Mouse (Mus musculus): Measurements from ENCODE around the gene Brms1. TPM values are rescaled to one million over a fixed set of nuclear protein-coding genes. Genes with fewer than 3 reads are reported as not detected.

The Brms1 gene
- polyA plus RNA-seq, 1 experiment from 2014 or later: 22.6 TPM

DNA sequence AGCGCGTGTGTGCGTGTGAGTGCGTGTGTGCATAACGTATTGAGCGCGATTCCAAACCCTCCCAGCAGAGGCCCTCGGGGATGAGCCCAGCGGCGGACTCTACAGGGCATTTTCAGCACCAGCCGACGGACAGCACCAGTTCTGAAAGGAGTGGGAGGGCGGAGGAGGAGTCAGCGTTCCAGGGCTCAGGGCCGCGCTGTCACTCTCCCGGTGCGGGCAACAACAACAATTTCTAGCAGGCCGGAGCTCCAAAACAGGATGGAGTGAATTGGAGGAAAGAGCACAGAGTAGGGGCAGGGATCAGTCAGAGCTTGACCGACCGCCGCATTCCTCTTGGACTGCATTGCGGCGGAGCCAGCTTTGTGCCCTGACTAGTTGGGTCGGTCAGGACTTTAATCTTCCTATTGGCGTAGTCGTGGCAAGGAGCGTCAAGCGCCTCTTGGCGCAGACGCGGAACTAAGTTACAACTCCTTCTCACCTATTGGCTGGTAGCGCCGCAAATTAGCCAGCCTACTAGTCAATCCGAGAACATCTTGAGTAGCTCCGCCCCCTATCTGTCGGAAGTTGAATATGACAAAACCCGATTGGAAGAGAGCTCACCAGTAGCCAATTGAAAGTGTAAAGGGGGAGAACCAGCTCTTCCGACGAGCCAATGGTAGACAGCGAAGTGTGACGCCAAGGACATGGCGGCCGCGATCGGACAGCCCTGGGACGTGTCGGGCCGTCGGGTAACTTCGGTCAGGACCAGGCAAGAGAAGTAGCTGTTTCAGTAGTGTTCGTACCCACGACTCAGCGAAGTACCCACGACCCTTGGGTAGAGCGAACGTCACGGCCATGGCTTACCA lies 47.0 kb downstream of the Brms1 start, which contains the start of gene Yif1a:
Gene Yif1a, plus strand, starts transcription at position 655 of the 845 bp plus-strand sequence.
- under 1% methylated on average over 58 of the region's 58 CpGs for WGBS (ENCODE audit: insufficient replicate concordance)
- TF ChIP-seq EP300 (IDR thresholded peaks at IDR 0.05; ENCODE audit: low read depth): peak; percentile 42; the same call in 1 of the 2 replicates
- TF ChIP-seq CTCF (IDR thresholded peaks at IDR 0.05; ENCODE audit: low read depth): peak; percentile 65
- Histone ChIP-seq H3K27ac (ENCODE audit: low read depth) (peak within 1 kb of the TSS; percentile 89), H3K9me3 (ENCODE audit: low read length) (no peaks in the 10 kb centered on the region), H3K27me3 (ENCODE audit: insufficient read depth, low read length) (peaks cover 33% of the 10 kb centered on the region), H3K4me2 (ENCODE audit: low read depth, low read length) (peak within 1 kb of the TSS; percentile 97), H3K4me1 (ENCODE audit: insufficient read depth) (peaks cover 25% of the 10 kb centered on the region), H3K4me3 (ENCODE audit: low read depth, low read length) (peak within 1 kb of the TSS; percentile 85), H3K36me3 (replicated peaks; ENCODE audit: insufficient read depth, low read length) (peaks cover 8% of the 10 kb centered on the region), H3K9ac (replicated peaks) (peak within 1 kb of the TSS; percentile 79)
- ATAC-seq: peak; percentile 90
- DNase-seq: peak; percentile 95

DNA sequence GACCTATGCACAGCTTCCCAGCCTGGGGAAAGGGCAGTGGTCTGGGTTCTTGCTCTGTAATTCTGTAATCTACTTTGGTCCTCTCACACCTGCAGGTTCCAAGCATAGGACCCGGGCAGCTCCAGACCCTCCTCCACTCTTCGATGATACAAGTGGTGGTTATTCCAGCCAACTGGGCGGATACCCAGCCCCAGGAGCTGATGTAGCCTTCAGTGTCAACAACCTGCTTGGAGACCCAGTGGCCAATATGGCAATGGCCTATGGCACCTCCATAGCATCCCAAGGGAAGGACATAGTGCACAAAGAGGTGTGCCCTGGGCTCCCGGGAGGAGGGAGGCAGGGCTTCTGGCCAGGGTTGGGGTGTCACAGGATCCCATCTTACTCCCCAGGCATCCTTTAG lies 48.2 kb downstream of the Brms1 start:
- no peak for DNase-seq
- Histone ChIP-seq H3K9me3 (ENCODE audit: low read length) (no peaks in the 10 kb centered on the region), H3K4me3 (ENCODE audit: low read depth, low read length) (peak overlapping the region; percentile 85), H3K4me1 (ENCODE audit: insufficient read depth) (peaks cover 25% of the 10 kb centered on the region), H3K4me2 (ENCODE audit: low read depth, low read length) (peak overlapping the region; percentile 97), H3K27ac (ENCODE audit: low read depth) (no peak overlapping the region), H3K36me3 (replicated peaks; ENCODE audit: insufficient read depth, low read length) (peaks cover 8% of the 10 kb centered on the region), H3K27me3 (ENCODE audit: insufficient read depth, low read length) (peaks cover 20% of the 10 kb centered on the region), H3K9ac (replicated peaks) (peak overlapping the region; percentile 79; the same call in 1 of the 2 replicates)
- WGBS (ENCODE audit: insufficient replicate concordance): 81% methylated on average over 4 of the region's 4 CpGs
- no peak for TF ChIP-seq EP300 (IDR thresholded peaks at IDR 0.05; ENCODE audit: low read depth)
- no peak for TF ChIP-seq CTCF (IDR thresholded peaks at IDR 0.05; ENCODE audit: low read depth)
- no peak for ATAC-seq

DNA sequence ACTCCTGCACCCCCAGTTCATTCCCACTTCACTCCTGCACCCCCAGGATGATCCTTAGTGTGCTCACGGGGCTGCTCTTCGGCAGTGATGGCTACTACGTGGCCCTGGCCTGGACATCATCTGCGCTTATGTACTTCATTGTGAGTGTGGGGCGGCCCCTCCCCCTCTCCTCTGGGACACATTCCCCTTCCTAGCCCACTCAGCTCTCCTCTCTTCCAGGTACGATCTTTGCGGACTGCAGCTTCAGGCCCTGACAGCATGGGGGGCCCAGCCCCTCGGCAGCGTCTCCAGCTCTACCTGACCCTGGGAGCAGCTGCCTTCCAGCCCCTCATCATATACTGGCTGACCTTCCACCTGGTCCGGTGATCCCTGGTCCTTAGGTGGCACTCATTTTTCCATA lies 50.9 kb downstream of the Brms1 start:
- WGBS (ENCODE audit: insufficient replicate concordance): 84% methylated on average over 10 of the region's 10 CpGs
- TF ChIP-seq CTCF (IDR thresholded peaks at IDR 0.05; ENCODE audit: low read depth) (no peak), EP300 (IDR thresholded peaks at IDR 0.05; ENCODE audit: low read depth) (no peak)
- H3K4me3 ChIP-seq (ENCODE audit: low read depth, low read length): no peak overlapping the region
- H3K27ac ChIP-seq (ENCODE audit: low read depth): no peak overlapping the region
- H3K4me1 ChIP-seq (ENCODE audit: insufficient read depth): peaks cover 17% of the 10 kb centered on the region
- peaks cover 8% of the 10 kb centered on the region for H3K36me3 ChIP-seq (replicated peaks; ENCODE audit: insufficient read depth, low read length)
- H3K27me3 ChIP-seq (ENCODE audit: insufficient read depth, low read length): peaks cover 13% of the 10 kb centered on the region
- H3K9ac ChIP-seq (replicated peaks): no peak overlapping the region
- no peak for ATAC-seq
- no peak for DNase-seq
- no peaks in the 10 kb centered on the region for H3K9me3 ChIP-seq (ENCODE audit: low read length)
- no peak overlapping the region for H3K4me2 ChIP-seq (ENCODE audit: low read depth, low read length)

DNA sequence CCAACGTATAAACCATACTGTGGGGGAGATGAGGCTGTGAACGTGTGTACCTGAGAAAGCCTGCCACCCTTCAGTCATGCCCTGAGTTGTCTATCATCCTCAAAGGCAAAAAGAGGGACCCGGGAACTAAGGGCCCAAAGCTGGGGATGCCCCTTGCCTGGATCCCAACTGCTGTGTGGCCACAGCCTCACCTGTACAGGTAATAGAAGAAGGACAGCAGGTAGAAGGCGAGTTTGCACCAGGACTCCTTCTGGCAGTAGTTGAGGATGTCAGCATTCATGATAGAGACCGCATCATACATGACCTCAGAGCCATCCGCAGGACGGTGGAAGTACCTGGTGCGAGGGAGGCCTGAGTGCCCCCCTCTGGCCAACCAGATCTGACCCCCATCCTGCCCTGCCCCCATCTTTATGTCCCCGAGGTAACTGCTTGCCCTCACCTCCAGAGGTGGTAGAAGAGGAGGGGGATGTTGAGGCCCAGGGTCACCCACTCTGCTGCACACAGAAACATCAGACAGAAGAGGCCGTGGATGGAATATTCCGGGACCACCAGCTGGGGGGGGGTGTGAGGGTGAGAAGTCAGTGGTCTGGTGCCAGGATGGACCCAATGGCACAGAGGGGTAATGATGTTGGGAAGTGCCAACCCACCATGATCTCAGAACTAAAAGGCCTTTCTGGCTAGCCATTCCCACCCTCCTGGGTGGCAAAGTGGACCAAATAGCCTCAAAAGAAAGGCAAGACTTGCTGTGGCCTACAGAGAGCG lies 52.5 kb downstream of the Brms1 start:
- peaks cover 22% of the 10 kb centered on the region for H3K27me3 ChIP-seq (ENCODE audit: insufficient read depth, low read length)
- no peak overlapping the region for H3K27ac ChIP-seq (ENCODE audit: low read depth)
- H3K9ac ChIP-seq (replicated peaks): no peak overlapping the region
- H3K36me3 ChIP-seq (replicated peaks; ENCODE audit: insufficient read depth, low read length): peaks cover 8% of the 10 kb centered on the region
- ATAC-seq (no peak), DNase-seq (peak; percentile 12)
- no peak for TF ChIP-seq CTCF (IDR thresholded peaks at IDR 0.05; ENCODE audit: low read depth)
- no peak for TF ChIP-seq EP300 (IDR thresholded peaks at IDR 0.05; ENCODE audit: low read depth)
- 72% methylated on average over 12 of the region's 12 CpGs for WGBS (ENCODE audit: insufficient replicate concordance)
- H3K4me3 ChIP-seq (ENCODE audit: low read depth, low read length): no peak overlapping the region
- H3K9me3 ChIP-seq (ENCODE audit: low read length): no peaks in the 10 kb centered on the region
- no peak overlapping the region for H3K4me2 ChIP-seq (ENCODE audit: low read depth, low read length)
- peaks cover 16% of the 10 kb centered on the region for H3K4me1 ChIP-seq (ENCODE audit: insufficient read depth)

DNA sequence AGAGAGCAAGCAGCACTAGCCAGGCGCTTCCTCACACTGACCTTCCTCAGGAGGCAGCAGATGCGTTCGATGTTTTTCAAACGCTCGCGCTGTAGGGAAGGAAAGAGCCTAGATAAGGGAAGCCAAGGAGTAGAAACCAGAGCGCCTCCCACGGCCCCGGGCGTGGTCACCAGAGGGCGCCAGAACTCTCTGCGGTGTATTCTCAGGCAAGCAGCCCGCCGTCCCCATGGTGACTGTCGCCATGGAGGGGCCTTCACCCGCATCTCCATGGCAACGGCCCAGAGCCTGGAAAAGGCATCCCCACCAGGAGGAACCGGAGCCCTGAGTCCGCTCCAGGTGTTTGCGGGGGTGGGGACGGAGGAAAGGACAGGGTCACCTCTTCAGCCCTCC lies 53.1 kb downstream of the Brms1 start:
- TF ChIP-seq EP300 (IDR thresholded peaks at IDR 0.05; ENCODE audit: low read depth) (no peak), CTCF (IDR thresholded peaks at IDR 0.05; ENCODE audit: low read depth) (peak; percentile 93)
- H3K9me3 ChIP-seq (ENCODE audit: low read length): no peaks in the 10 kb centered on the region
- ATAC-seq: peak; percentile 67
- H3K36me3 ChIP-seq (replicated peaks; ENCODE audit: insufficient read depth, low read length): peaks cover 10% of the 10 kb centered on the region
- no peak overlapping the region for H3K27ac ChIP-seq (ENCODE audit: low read depth)
- DNase-seq: peak; percentile 94
- H3K4me1 ChIP-seq (ENCODE audit: insufficient read depth): peaks cover 13% of the 10 kb centered on the region
- no peak overlapping the region for H3K9ac ChIP-seq (replicated peaks)
- under 1% methylated on average over 21 of the region's 21 CpGs for WGBS (ENCODE audit: insufficient replicate concordance)
- no peak overlapping the region for H3K4me3 ChIP-seq (ENCODE audit: low read depth, low read length)
- no peak overlapping the region for H3K4me2 ChIP-seq (ENCODE audit: low read depth, low read length)
- H3K27me3 ChIP-seq (ENCODE audit: insufficient read depth, low read length): peaks cover 22% of the 10 kb centered on the region
